Mouse (Mus musculus) MEL (cell line): Measurements from ENCODE around the gene Pde11a. TPM values are rescaled to one million over a fixed set of nuclear protein-coding genes. Genes with fewer than 3 reads are reported as not detected.

Experiments used
- DNase-seq: peaks from one replicate; pipeline ENCODE4 v3.0.0; 2011; ENCODE audit warnings: low read depth, low spot score
- H3K27ac ChIP-seq: 2 replicates; pipeline ENCODE4 v1.5.1; 2012; ENCODE audit warnings: low read depth, mild to moderate bottlenecking, control low read depth, low read length, moderate library complexity; ENCODE audit not compliant: control insufficient read depth
- H3K27me3 ChIP-seq, 2 experiments: fragments of 150-350 bp in 1 of 2; sonication (generic) in 1 of 2; 2 replicates each; pipeline ENCODE4 v1.6.1; 2012; ENCODE audit warnings: low read length in 2 of 2, mild to moderate bottlenecking in 2 of 2, improper control_type of control experiment in 1 of 2, moderate library complexity in 1 of 2; ENCODE audit not compliant: insufficient read depth in 2 of 2, control insufficient read depth in 1 of 2
- H3K36me3 ChIP-seq, 2 experiments: 2 replicates each; pipeline ENCODE4 v1.6.1; 2012 to 2014; ENCODE audit warnings: low read length in 2 of 2, improper control_type of control experiment in 1 of 2, inconsistent platforms in 1 of 2, mild to moderate bottlenecking in 1 of 2; ENCODE audit not compliant: insufficient read depth in 2 of 2, control insufficient read depth in 1 of 2
- H3K4me1 ChIP-seq, 2 experiments: fragments of 150-350 bp in 1 of 2; sonication (generic) in 1 of 2; 2 replicates each; pipeline ENCODE4 v1.6.1; 2012; ENCODE audit warnings: low read length in 2 of 2, improper control_type of control experiment in 1 of 2, mild to moderate bottlenecking in 1 of 2; ENCODE audit not compliant: insufficient read depth in 2 of 2, control insufficient read depth in 1 of 2
- H3K4me3 ChIP-seq, 2 experiments: fragments of 150-350 bp in 1 of 2; sonication (generic) in 1 of 2; 2 replicates each; pipeline ENCODE4 v1.5.1; 2012; ENCODE audit warnings: low read depth in 2 of 2, low read length in 2 of 2, mild to moderate bottlenecking in 2 of 2, moderate library complexity in 2 of 2, control low read depth in 1 of 2, improper control_type of control experiment in 1 of 2; ENCODE audit not compliant: control insufficient read depth in 1 of 2, insufficient read depth in 1 of 2
- H3K79me2 ChIP-seq: 2 replicates; pipeline ENCODE4 v1.6.1; 2012; ENCODE audit warnings: mild to moderate bottlenecking, low read length, moderate library complexity; ENCODE audit not compliant: control insufficient read depth, poor library complexity, insufficient read depth
- H3K9ac ChIP-seq: 2 replicates; pipeline ENCODE4 v1.6.1; 2012; ENCODE audit warnings: low read depth, mild to moderate bottlenecking, control low read depth, low read length, moderate library complexity; ENCODE audit not compliant: control insufficient read depth, poor library complexity, severe bottlenecking
- H3K9me3 ChIP-seq: fragments of 150-350 bp; sonication (generic); replicated peaks from 2 replicates; pipeline ENCODE4 v1.6.1; 2012; ENCODE audit warnings: mild to moderate bottlenecking, low read length, improper control_type of control experiment, moderate library complexity; ENCODE audit not compliant: insufficient read depth
- CHD1 ChIP-seq: IDR thresholded peaks from 2 replicates; pipeline ENCODE4 v1.6.1; 2012; ENCODE audit warnings: low read depth, mild to moderate bottlenecking, inconsistent platforms, low read length, improper control_type of control experiment
- CHD2 ChIP-seq: IDR thresholded peaks from 2 replicates; pipeline ENCODE4 v1.6.1; 2011; ENCODE audit warnings: low read length, improper control_type of control experiment
- CTCF ChIP-seq, 3 experiments: IDR thresholded peaks in 2 of 3; conservative IDR thresholded peaks in 1 of 3; 2 replicates each; pipeline ENCODE4 v1.5.1; 2011 to 2012; ENCODE audit warnings: low read length in 3 of 3, low read depth in 2 of 3, mild to moderate bottlenecking in 2 of 3, improper control_type of control experiment in 1 of 3, inconsistent platforms in 1 of 3, mixed read lengths in 1 of 3, moderate library complexity in 1 of 3; ENCODE audit not compliant: control insufficient read depth in 1 of 3, insufficient read depth in 1 of 3, poor library complexity in 1 of 3, severe bottlenecking in 1 of 3
- E2F4 ChIP-seq: IDR thresholded peaks from 2 replicates; pipeline ENCODE4 v1.6.1; 2011; ENCODE audit warnings: low read depth, low read length, improper control_type of control experiment, borderline replicate concordance
- ETS1 ChIP-seq: IDR thresholded peaks from 2 replicates; pipeline ENCODE4 v1.6.1; 2012; ENCODE audit warnings: low read depth, mild to moderate bottlenecking, inconsistent platforms, low read length, improper control_type of control experiment, moderate library complexity
- GATA1 ChIP-seq: IDR thresholded peaks from 2 replicates; pipeline ENCODE4 v1.6.1; 2011; ENCODE audit warnings: low read depth, low read length, improper control_type of control experiment
- HCFC1 ChIP-seq: IDR thresholded peaks from 2 replicates; pipeline ENCODE4 v1.6.1; 2012; ENCODE audit warnings: low read depth, mild to moderate bottlenecking, inconsistent platforms, low read length, improper control_type of control experiment, moderate library complexity
- JUND ChIP-seq: IDR thresholded peaks from 2 replicates; pipeline ENCODE4 v1.6.1; 2011; ENCODE audit warnings: low read depth, mild to moderate bottlenecking, improper control_type of control experiment, low read length
- KAT2A ChIP-seq: conservative IDR thresholded peaks from 2 replicates; pipeline ENCODE4 v1.6.1; 2012; ENCODE audit warnings: low read depth, low read length, improper control_type of control experiment, inconsistent platforms
- MAFK ChIP-seq: IDR thresholded peaks from 2 replicates; pipeline ENCODE4 v1.6.1; 2011; ENCODE audit warnings: low read depth, mild to moderate bottlenecking, low read length, improper control_type of control experiment, borderline replicate concordance
- MAZ ChIP-seq: IDR thresholded peaks from 2 replicates; pipeline ENCODE4 v1.6.1; 2012; ENCODE audit warnings: low read depth, mild to moderate bottlenecking, inconsistent platforms, low read length, improper control_type of control experiment
- MEF2A ChIP-seq: IDR thresholded peaks from 2 replicates; pipeline ENCODE4 v1.6.1; 2014; ENCODE audit warnings: low read depth, mild to moderate bottlenecking, inconsistent platforms, low read length, improper control_type of control experiment; ENCODE audit not compliant: poor library complexity, insufficient replicate concordance, severe bottlenecking; ENCODE audit errors: extremely low read depth
- MYB ChIP-seq: IDR thresholded peaks from 2 replicates; pipeline ENCODE4 v1.6.1; 2011; ENCODE audit warnings: mild to moderate bottlenecking, low read depth, low read length, improper control_type of control experiment
- NRF1 ChIP-seq: IDR thresholded peaks from 2 replicates; pipeline ENCODE4 v1.6.1; 2014; ENCODE audit warnings: low read depth, mild to moderate bottlenecking, inconsistent platforms, low read length, improper control_type of control experiment, moderate library complexity; ENCODE audit not compliant: poor library complexity, insufficient read depth, severe bottlenecking
- POLR2AphosphoS2 ChIP-seq: IDR thresholded peaks from 2 replicates; pipeline ENCODE4 v1.6.1; 2011; ENCODE audit warnings: low read length, improper control_type of control experiment
- POLR2AphosphoS5 ChIP-seq: IDR thresholded peaks from 2 replicates; pipeline ENCODE4 v1.6.1; 2012; ENCODE audit warnings: low read depth, borderline replicate concordance, mild to moderate bottlenecking, inconsistent platforms, low read length, moderate library complexity, mixed read lengths
- RAD21 ChIP-seq: IDR thresholded peaks from 2 replicates; pipeline ENCODE4 v1.6.1; 2011; ENCODE audit warnings: mild to moderate bottlenecking, low read depth, low read length, improper control_type of control experiment
- RCOR1 ChIP-seq: IDR thresholded peaks from 2 replicates; pipeline ENCODE4 v1.6.1; 2012; ENCODE audit warnings: low read depth, mild to moderate bottlenecking, inconsistent platforms, low read length, improper control_type of control experiment
- SIN3A ChIP-seq: IDR thresholded peaks from 2 replicates; pipeline ENCODE4 v1.6.1; 2012; ENCODE audit warnings: low read length, improper control_type of control experiment, inconsistent platforms
- SMC3 ChIP-seq: IDR thresholded peaks from 2 replicates; pipeline ENCODE4 v1.6.1; 2011; ENCODE audit warnings: low read depth, low read length, improper control_type of control experiment
- TAL1 ChIP-seq: IDR thresholded peaks from 2 replicates; pipeline ENCODE4 v1.6.1; 2012; ENCODE audit warnings: mild to moderate bottlenecking, inconsistent platforms, low read length, moderate library complexity, mixed read lengths
- TBP ChIP-seq: IDR thresholded peaks from 2 replicates; pipeline ENCODE4 v1.8.0; 2011; ENCODE audit warnings: low read depth, low read length, improper control_type of control experiment
- TCF12 ChIP-seq: IDR thresholded peaks from 2 replicates; pipeline ENCODE4 v1.6.1; 2014; ENCODE audit warnings: low read depth, mild to moderate bottlenecking, inconsistent platforms, low read length, improper control_type of control experiment, moderate library complexity
- UBTF ChIP-seq: IDR thresholded peaks from 2 replicates; pipeline ENCODE4 v1.6.1; 2012; ENCODE audit warnings: low read depth, mild to moderate bottlenecking, inconsistent platforms, low read length, improper control_type of control experiment, moderate library complexity, borderline replicate concordance; ENCODE audit not compliant: insufficient read depth
- USF1 ChIP-seq: IDR thresholded peaks from 2 replicates; pipeline ENCODE4 v1.6.1; 2014; ENCODE audit warnings: low read depth, mild to moderate bottlenecking, inconsistent platforms, low read length, improper control_type of control experiment, moderate library complexity
- USF2 ChIP-seq, 2 experiments: IDR thresholded peaks; 2 replicates each; pipeline ENCODE4 v1.6.1; 2011 to 2012; ENCODE audit warnings: improper control_type of control experiment in 2 of 2, low read length in 2 of 2, borderline replicate concordance in 1 of 2, inconsistent platforms in 1 of 2, low read depth in 1 of 2, mild to moderate bottlenecking in 1 of 2; ENCODE audit not compliant: insufficient read depth in 1 of 2
- ZC3H11A ChIP-seq: IDR thresholded peaks from 2 replicates; pipeline ENCODE4 v1.6.1; 2012; ENCODE audit warnings: low read depth, mild to moderate bottlenecking, inconsistent platforms, low read length, improper control_type of control experiment
- ZNF384 ChIP-seq: IDR thresholded peaks from 2 replicates; pipeline ENCODE4 v1.6.1; 2012; ENCODE audit warnings: low read depth, mild to moderate bottlenecking, inconsistent platforms, low read length, improper control_type of control experiment
- polyA plus RNA-seq, 2 experiments: library from polyadenylated mRNA; stranded (reverse) in 1 of 2; unstranded in 1 of 2; fragments of >175 nt in 1 of 2; fragments of >200 nt in 1 of 2; gene quantifications; 2 replicates each; pipeline versions ENCODE4 v1.2.1 to v1.2.4; 2012; ENCODE audit warnings: low replicate concordance in 2 of 2, low read depth in 1 of 2; ENCODE audit not compliant: insufficient read length in 2 of 2, insufficient read depth in 1 of 2, missing spikeins in 1 of 2
- total RNA-seq: library from RNA; depleted of rRNA; stranded (reverse); fragments of 300-350 nt; gene quantifications from 2 replicates; pipeline ENCODE4 v1.2.3, GENCODE M21; 2012

The Pde11a gene
- total and polyA plus RNA-seq, 3 experiments = not detected

DNA sequence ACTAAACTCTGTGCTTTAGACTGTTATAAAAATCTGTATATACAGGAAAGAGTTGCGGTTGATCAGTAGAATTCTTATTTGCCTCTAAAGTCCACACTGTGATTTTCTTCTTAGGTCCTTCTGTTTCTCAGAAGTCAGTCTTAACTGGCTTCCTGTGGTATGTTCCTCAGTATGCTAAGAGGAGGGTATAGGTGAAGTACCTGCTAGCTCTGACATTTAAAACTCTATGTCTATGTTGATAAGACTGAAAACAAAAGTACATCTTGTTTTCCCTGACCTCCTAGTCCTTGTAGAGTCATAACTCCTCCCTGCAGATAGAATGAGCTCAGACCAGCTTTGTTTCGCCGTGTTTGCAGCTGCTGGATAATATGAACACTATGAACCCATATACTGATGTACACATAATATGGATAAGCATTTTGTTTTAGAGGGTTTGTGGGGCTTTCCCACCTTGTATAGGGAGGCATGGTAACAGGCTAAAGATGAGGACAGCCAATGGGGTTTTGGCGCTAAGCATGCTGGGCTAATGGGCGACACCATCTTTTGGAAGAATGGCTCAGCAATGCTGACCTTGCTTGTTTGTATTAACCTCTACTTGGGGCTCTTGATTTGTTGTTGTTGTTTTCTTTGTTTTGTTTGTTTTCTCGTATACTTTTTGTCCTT is 36.1 kb upstream of the Pde11a start:
- Histone ChIP-seq H3K79me2 (peaks cover 12% of the 10 kb centered on the region), H3K36me3 (peaks cover 9 to 17% of the 10 kb centered on the region in 2 experiments), H3K9ac (no peak overlapping the region), H3K4me1 (peaks cover 3 to 6% of the 10 kb centered on the region in 2 experiments), H3K27me3 (no peaks in the 10 kb centered on the region), H3K27ac (no peak overlapping the region), H3K9me3 (no peaks in the 10 kb centered on the region), H3K4me3 (no peak overlapping the region)
- TF ChIP-seq UBTF = no peak
- no peak for TF ChIP-seq MEF2A
- no peak for TF ChIP-seq MYB
- no peak for TF ChIP-seq TBP
- TF ChIP-seq USF2 (IDR thresholded peaks at IDR 0.05; ENCODE audit: borderline replicate concordance in 1 of 2, insufficient read depth in 1 of 2, low read depth in 1 of 2, low read length in 2 of 2) = no peak
- TF ChIP-seq ZC3H11A = no peak
- no peak for TF ChIP-seq RAD21
- TF ChIP-seq MAFK = no peak
- no peak for TF ChIP-seq CTCF (IDR thresholded peaks at IDR 0.05 in 2 of 3, conservative IDR thresholded peaks at IDR 0.05 in 1 of 3; ENCODE audit: control insufficient read depth in 1 of 3, insufficient read depth in 1 of 3, low read depth in 2 of 3, low read length in 3 of 3, poor library complexity in 1 of 3, severe bottlenecking in 1 of 3)
- TF ChIP-seq RCOR1 = no peak
- TF ChIP-seq KAT2A = no peak
- no peak for TF ChIP-seq NRF1
- TF ChIP-seq SMC3 = no peak
- TF ChIP-seq POLR2AphosphoS2 = no peak
- no peak for TF ChIP-seq HCFC1
- no peak for TF ChIP-seq USF1
- no peak for TF ChIP-seq E2F4
- no peak for TF ChIP-seq GATA1
- no peak for TF ChIP-seq TAL1
- DNase-seq = no peak

DNA sequence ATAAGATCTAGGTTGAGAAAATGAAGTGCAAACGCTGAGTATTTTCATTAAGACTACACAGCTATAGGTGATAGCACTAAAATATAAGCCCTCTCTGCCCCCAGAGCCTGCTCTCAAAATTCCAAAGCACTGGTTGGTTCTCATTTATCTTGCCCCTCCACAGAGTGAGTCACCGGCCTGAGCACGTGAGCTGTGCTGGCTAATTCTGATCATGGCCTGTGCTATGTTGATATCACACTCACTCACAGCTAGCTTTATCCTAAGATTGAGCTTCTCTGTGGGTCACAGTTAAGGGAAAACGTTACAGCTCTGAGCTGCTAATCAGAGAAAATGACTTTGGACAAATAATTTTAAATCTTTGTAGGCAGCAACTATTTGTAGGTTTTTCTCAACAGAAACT is 33.7 kb upstream of the Pde11a start:
- Histone ChIP-seq H3K27ac (peak overlapping the region; percentile 71), H3K79me2 (peaks cover 12% of the 10 kb centered on the region), H3K36me3 (peaks cover 4 to 22% of the 10 kb centered on the region in 2 experiments), H3K4me3 (peak overlapping the region in 1 of 2 experiments; percentile 13; a peak in 2 of 4 replicates), H3K9me3 (no peaks in the 10 kb centered on the region), H3K27me3 (no peaks in the 10 kb centered on the region), H3K9ac (peak overlapping the region; percentile 3; the same call in 1 of the 2 replicates), H3K4me1 (peaks cover 3 to 17% of the 10 kb centered on the region in 2 experiments)
- DNase-seq = peak; percentile 88
- no peak for TF ChIP-seq TBP
- TF ChIP-seq SIN3A = peak; percentile 80
- TF ChIP-seq USF1 = peak; percentile 92
- TF ChIP-seq GATA1 = peak; percentile 93
- TF ChIP-seq TAL1 = peak; percentile 80
- TF ChIP-seq RAD21 = no peak
- peak; percentile 98 for TF ChIP-seq RCOR1
- no peak for TF ChIP-seq ZC3H11A
- TF ChIP-seq UBTF = no peak
- TF ChIP-seq CHD2 = no peak
- peak; percentile 96 for TF ChIP-seq JUND
- TF ChIP-seq MAFK = peak; percentile 56; the same call in 1 of the 2 replicates
- TF ChIP-seq MAZ = peak; percentile 63; the same call in 1 of the 2 replicates
- no peak for TF ChIP-seq POLR2AphosphoS5
- TF ChIP-seq E2F4 = no peak
- TF ChIP-seq HCFC1 = 0 out of 2 replicates have a peak, but pooled peaks have one; percentile 42
- no peak for TF ChIP-seq ZNF384
- peak; percentile 74; the same call in 1 of the 2 replicates for TF ChIP-seq CHD1
- TF ChIP-seq TCF12 = peak; percentile 92
- TF ChIP-seq ETS1 = peak; percentile 89
- peak; percentile 42; the same call in 1 of the 2 replicates for TF ChIP-seq POLR2AphosphoS2
